Mouse (Mus musculus) gastrocnemius, adult 18-20 months (tissue): ENCODE results near the gene Pglyrp1. TPM values are rescaled to one million over a fixed set of nuclear protein-coding genes. Genes with fewer than 3 reads are reported as not detected.
A peak's percentile ranks its signal among the peaks of the same experiment; 100 is the strongest.

Experiments
- DNase-seq: peaks from one replicate; pipeline ENCODE4 v3.0.0; 2021; ENCODE audit warnings: low spot score
- total RNA-seq, 2 experiments: library from RNA; stranded (reverse); gene quantifications; 2 replicates each; pipeline ENCODE4 v1.2.3; 2021

Pglyrp1 gene
- total RNA-seq, 2 experiments from 2014 or later = 0.37 TPM; not detected in 1

- DNase-seq = no peak
Measured at GRCm38 (mm10) chr7:18884745-18885422, 13.8 kb downstream of the Pglyrp1 start.

DNA sequence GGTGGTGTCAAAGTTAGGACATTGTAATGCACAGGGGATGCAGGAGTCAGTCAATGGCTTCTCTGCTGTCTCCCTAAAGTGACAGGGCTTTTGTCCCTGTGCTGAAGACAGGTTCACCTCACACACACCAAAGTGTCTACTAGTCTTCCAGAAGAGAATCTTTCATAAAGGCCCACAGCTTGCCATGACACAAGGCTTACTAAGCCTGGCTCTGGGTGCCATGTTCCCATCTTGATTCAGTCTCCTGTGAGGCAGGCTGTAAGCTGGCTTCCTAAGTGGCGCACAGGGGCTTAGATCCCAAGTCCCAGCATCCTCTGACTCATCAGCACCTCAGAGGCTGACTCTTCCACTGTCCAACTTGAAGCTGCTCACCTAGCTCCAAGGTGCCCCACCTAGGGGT is 15.8 kb downstream of the Pglyrp1 start:
- no peak for DNase-seq

DNA sequence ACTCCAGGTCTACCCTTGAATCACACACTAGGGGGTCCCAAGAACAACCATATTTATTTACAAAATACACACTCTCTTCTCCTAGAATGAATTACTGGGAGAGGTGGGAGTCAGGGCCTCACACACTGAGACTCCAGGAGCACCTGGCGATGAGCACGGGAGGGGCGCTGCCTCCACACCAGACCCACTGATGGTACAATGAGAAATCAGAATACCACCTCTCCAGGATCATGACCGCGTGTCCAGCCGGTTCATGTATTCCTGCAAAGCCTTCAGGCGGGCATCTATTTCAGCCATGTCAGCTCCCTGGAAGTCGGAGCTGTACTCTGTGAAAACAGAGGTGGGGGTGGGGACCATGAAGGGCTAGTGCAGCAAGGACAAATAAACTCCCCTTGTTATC is 19.7 kb downstream of the Pglyrp1 start:
- DNase-seq = no peak

DNA sequence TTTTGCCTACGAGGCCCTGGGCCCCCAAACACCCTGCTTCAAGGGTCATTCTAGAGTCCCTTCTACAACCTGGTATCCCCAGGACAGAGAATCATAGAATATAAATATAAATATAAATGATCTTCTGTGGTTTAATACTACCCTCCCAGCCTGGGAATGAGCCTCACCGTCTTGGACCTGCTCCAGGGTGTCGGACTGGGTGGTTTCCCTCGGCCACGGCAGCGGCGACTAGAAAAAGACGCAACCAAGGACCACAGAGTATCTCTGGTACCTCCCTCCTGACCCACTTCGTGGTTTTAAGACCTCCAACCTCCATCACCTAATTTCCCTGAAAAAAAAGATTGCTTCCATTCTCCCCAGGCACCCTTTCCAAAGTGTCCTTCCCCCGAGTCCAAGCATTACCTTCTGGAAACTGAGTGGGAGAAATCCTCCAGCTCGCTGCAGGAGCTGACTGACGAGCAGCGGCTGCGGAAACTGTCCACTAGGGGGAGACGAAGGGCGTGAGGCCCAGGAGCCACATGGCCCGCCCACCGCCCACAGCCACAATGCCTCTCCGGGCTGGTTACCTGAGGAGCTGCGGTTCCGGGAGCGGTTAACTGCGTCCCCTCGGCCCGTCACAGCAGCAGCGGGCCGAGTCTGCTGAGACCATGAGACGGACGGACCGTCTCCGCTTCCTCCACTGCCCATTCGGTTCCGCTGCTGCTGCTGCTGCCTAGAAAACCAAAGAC is 20.9 kb downstream of the Pglyrp1 start:
- peak; percentile 81 for DNase-seq

DNA sequence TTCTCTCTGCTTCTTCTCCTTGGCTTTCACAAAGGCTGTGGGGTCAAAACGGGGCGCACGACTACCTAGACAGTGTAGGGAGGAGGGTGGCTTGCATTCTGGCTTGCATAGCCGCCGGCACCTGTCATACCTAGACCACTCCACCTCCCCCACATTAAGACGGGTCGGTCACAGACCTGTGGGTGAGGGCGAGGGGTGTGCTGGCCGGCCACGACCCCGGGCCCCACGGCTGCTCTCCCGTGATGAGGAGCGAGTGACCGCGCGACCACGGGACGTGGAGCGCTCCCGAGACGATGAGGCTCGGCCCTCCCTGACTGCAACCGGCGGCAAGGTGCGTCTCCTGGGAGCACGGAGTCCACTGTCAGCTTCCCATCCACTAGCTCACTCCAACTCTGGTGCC is 21.9 kb downstream of the Pglyrp1 start:
- no peak for DNase-seq

DNA sequence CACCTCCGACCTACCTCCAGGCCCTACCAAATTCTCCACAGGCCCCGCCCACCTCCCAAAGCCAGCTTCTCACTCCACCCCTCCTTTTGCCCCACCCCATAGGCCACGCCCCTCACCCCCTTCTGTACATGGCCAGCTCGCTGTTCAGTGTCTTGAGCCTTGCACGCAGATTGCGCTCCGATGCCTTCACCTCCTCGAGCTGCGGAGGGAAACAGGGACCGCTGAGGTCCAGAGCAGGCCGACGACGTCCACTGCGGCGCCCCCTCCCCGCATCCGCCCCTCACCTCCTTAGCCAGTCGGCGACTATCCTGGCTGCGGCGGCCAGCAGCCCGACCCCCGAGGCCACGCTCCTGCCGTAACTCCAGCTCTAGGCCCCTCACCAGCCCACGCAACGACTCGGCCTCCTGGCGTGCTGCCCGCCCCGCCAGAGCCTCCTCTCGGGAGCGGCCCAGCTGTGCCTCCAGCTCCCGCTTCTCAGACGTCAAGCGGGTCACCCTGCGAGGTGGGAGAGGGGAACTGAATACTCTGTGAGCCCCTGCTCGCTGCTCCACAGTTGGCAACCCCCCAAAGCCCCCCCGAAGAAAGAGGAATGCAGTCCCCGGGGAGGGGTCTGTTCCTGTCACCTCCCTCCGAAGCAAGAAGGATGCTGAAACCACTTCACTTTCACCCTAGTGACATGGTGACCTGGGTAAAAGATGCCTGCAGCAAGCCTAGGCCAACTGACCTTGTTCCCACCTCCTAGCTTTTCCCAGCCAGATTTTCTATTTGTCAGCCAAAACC is 22.7 kb downstream of the Pglyrp1 start:
- DNase-seq = peak; percentile 54

DNA sequence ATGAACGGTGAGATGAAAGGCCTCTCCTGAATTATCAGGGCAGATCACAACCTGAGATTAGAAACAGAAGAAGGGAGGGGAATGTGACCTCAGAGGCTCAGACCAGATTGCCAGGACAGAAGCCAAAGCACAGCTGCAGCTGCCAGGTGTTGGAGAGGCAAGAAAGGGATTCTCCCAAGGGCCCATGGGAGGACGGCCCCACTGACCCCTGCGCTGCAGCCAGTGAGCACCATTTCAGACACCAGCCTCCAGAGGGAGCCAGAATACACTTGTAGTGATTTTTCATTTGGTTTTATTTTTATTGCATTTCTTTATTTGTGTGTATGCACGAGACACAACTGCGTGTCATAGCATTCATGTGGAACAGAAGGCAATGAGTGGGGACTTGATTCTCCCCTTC is 25.4 kb downstream of the Pglyrp1 start:
- DNase-seq = peak; percentile 43

- no peak for DNase-seq
Measured at GRCm38 (mm10) chr7:18900513-18900912, 29.4 kb downstream of the Pglyrp1 start.

DNA sequence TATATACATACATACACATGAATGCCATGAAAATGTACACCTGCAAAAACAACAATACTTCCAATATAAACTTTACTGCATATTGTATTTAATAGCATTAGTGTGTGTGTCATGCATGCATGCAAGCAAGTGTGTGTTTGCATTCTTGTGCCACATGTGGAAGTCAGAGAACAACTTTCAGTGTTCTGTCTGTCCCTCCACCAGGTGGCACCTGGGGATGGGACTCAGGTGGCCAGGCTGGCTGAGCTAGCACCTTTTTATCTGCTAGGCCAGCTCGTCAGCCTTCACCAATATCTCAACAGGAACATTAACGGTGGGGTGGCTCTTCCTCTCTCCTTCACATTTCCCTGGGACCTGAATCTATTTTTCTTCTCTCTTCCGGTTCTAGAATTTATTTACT is 31.4 kb downstream of the Pglyrp1 start:
- DNase-seq = no peak

DNA sequence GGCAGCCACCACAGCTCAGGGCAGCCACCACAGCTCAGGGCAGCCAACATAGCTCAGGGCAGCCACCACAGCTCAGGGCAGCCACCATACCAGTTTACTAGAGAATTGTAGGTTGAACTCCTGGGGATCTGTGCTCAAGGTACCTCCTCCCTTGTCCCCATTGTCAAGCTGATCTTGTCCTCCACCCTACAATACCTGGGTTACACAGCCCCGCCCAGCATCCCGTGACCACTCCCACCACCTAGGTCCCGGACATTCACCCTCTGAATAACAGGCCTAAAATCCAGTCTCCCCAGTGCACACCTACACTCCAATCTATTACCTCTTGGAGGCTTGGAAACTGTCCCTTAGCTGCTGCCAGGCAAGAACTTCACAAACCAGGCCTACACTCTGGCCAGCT is 33.8 kb downstream of the Pglyrp1 start:
- DNase-seq = no peak

- no peak for DNase-seq
Measured at GRCm38 (mm10) chr7:18909797-18910196, 38.7 kb downstream of the Pglyrp1 start.

DNA sequence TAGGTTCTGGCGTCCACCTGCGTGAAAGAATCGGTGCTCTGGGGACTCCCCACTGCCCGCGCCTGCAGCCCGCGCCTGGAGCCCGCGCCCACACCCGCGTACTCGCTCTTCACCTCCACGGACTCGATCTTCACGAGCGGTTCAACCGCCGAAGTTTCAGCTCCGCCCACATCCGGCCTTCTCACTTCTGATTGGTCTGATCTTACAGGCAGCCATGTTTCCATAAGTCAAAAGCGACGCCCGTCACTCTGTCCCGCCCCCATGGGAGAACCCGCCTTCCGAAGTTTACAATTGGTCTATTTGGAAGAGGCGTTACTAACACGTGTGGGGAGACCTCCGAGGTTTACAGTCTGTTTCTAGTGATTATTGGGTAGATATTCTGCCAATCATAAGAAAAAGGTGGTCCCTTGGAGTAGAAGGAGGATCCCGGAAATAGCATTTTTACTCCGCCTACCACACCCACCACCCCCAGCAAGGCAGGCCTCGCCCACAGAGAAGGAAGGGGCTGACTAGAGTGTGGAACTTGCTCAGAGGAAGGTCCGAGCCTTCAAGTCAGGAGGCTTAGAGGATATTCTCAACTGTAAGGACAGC is 39.2 kb downstream of the Pglyrp1 start, which contains the start of gene Ccdc61:
TSS of gene Ccdc61 (minus strand) at position 175 of the 591 bp plus-strand sequence.
- DNase-seq = peak; percentile 98

DNA sequence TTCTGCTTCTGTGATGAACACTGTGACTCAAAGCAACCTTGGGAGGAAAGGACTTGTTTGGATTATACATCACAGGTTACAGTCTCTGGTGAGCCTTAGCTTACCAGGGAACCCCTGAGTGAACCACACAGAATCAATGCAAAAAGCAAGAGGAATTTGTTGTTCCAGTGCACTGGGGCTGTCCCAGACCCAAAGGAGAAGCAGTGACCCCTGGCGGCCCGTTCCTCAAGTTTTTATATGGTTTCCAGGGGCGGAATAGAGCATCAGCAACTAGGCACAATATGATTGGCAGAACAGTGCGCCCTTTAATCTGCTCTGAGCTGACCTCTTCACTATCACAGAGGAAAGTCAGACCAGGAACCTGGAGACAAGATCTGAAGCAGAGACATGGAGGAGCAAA is 45.1 kb downstream of the Pglyrp1 start:
- no peak for DNase-seq

- no peak for DNase-seq
Measured at GRCm38 (mm10) chr7:18917931-18918330, 46.8 kb downstream of the Pglyrp1 start.

DNA sequence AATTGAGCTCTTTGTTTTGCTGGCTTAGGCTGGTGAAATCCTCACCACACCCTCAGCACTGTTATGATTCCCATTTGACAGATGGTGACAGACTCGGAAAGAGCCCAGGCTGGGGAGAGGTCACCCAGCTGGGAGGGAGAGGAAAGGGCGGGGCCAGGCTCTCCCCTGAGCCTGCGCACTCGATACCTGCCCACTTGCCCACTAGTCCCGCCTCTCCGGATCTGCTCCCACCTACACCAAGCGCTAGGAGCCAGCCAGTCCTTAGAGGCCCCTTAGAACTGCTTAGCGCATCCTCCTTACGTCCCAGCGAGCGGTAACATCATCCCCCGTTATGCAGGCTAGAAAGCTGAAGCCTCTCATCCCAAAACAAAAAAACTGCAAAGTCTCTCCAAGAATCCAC is 49.9 kb downstream of the Pglyrp1 start:
- DNase-seq = peak; percentile 24

DNA sequence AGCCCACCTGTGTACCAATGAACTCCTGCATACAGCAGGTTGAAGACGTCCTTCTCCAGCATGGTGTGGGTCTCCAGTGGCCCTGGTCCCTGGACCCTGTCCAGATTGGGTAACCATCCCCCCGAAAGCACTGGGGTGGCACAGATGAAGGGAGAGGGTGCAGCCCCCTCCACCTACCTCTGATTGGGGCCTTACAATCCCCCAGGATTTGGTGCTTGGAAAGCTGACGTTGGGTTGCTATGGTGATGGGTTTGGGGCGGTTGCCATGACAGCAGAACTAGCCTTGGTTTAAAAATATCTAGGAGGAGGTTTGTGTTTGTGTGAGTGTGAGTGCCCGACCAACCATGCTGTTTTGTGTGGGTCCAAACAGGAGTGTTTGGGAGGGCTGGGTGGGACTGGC is 51.7 kb downstream of the Pglyrp1 start:
- no peak for DNase-seq

- no peak for DNase-seq
Measured at GRCm38 (mm10) chr7:18923267-18923666, 52.1 kb downstream of the Pglyrp1 start.

DNA sequence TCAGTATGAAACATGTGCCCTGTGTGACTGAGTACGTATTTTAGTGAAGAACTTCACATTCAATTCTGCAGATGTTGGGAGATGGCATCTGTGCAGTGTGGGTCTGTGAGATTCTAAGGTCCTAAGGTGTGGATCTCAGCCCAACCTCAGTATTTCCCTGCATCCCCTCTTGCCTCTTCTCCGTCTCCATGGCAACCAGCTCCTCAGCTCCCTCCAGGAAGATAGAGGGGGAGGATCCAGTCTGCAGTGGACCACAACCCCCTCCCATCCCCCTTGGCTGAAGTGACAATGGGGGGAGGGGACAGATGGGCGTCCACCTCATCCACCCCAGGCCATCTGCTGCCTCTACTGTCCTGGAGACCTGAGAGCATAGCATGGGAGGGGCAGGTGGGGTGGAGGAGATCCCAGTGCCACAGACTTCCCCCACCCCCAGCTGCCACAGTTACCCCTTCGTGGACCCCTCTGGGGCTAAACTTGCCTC is 52.6 kb downstream of the Pglyrp1 start:
- no peak for DNase-seq

DNA sequence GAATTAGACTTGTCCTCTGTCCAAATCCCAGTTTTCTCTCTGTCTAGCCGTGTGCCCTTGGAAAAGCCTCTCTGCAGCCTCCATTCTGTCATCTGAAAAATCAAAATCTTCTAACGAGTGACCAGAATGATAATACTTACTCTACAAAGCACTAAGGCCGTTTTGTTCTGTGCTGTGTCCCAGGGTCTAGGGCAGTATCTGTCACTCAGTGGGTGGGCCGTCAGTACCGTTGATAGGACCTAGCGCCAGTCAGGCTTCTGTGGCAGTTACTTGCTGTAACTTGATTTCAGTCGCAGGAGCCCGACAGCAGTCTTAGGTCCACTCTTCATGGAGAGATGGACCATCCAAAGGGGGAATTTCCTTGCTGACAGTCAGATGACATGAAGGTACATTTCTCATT is 53.2 kb downstream of the Pglyrp1 start:
- DNase-seq = no peak

GRCm38 (mm10) chr7:18925162-18925938 is 54.2 kb downstream of the Pglyrp1 start, which contains the start of gene Nova2:
Nova2 (plus strand) TSS chr7:18925888.
- peak; percentile 76 for DNase-seq
